Mouse (Mus musculus): ENCODE results near the gene Pacs1. TPM values are rescaled to one million over a fixed set of nuclear protein-coding genes. Genes with fewer than 3 reads are reported as not detected.
"Not testable (repeated sequence)": the region's sequence is repeated elsewhere in the genome, so short reads cannot be mapped to it uniquely, and the experiment has no call there.

Gene Pacs1
- polyA plus RNA-seq, 1 experiment from 2014 or later: 23.8 TPM

- peaks cover 28% of the 10 kb centered on the region for H3K36me3 ChIP-seq (ENCODE audit: insufficient read depth, low read length)
- H3K4me1 ChIP-seq (ENCODE audit: insufficient read depth, low read length): peaks cover 39% of the 10 kb centered on the region
- no peak overlapping the region for H3K9ac ChIP-seq (replicated peaks; ENCODE audit: low read length)
- H3K4me2 ChIP-seq (replicated peaks; ENCODE audit: low read depth, low read length): no peak overlapping the region
- no peak overlapping the region for H3K4me3 ChIP-seq (ENCODE audit: low read length)
- H3K9me3 ChIP-seq (ENCODE audit: low read length): no peaks in the 10 kb centered on the region
- H3K27me3 ChIP-seq (ENCODE audit: insufficient read depth, low read length): no peaks in the 10 kb centered on the region
- 38% methylated on average over 11 of the region's 11 CpGs for WGBS
- no peak overlapping the region for H3K27ac ChIP-seq (ENCODE audit: low read length)
- ATAC-seq (ENCODE audit: low FRiP score, low TSS enrichment): peak; percentile 17; the same call in 1 of the 2 replicates
Observed at GRCm38 (mm10) chr19:5094746-5095417, 178.0 kb downstream of the Pacs1 start.

GRCm38 (mm10) chr19:5094243-5094632 is 178.7 kb downstream of the Pacs1 start:
- Histone ChIP-seq H3K4me1 (ENCODE audit: insufficient read depth, low read length) (peaks cover 42% of the 10 kb centered on the region), H3K9ac (replicated peaks; ENCODE audit: low read length) (0 out of 2 replicates have a peak overlapping the region, but pooled peaks have one; percentile 32), H3K4me3 (ENCODE audit: low read length) (no peak overlapping the region), H3K4me2 (replicated peaks; ENCODE audit: low read depth, low read length) (no peak overlapping the region), H3K36me3 (ENCODE audit: insufficient read depth, low read length) (peaks cover 27% of the 10 kb centered on the region), H3K27me3 (ENCODE audit: insufficient read depth, low read length) (no peaks in the 10 kb centered on the region), H3K27ac (ENCODE audit: low read length) (no peak overlapping the region), H3K9me3 (ENCODE audit: low read length) (no peaks in the 10 kb centered on the region)
- ATAC-seq (ENCODE audit: low FRiP score, low TSS enrichment): peak; percentile 27
- under 1% methylated on average over 21 of the region's 21 CpGs for WGBS

- 67% methylated on average over 12 of the region's 12 CpGs for WGBS
- H3K27ac ChIP-seq (ENCODE audit: low read length): no peak overlapping the region
- ATAC-seq (ENCODE audit: low FRiP score, low TSS enrichment): no peak
- peaks cover 42% of the 10 kb centered on the region for H3K4me1 ChIP-seq (ENCODE audit: insufficient read depth, low read length)
- H3K9me3 ChIP-seq (ENCODE audit: low read length): no peaks in the 10 kb centered on the region
- H3K4me3 ChIP-seq (ENCODE audit: low read length): no peak overlapping the region
- H3K9ac ChIP-seq (replicated peaks; ENCODE audit: low read length): 0 out of 2 replicates have a peak overlapping the region, but pooled peaks have one; percentile 32
- no peaks in the 10 kb centered on the region for H3K27me3 ChIP-seq (ENCODE audit: insufficient read depth, low read length)
- H3K36me3 ChIP-seq (ENCODE audit: insufficient read depth, low read length): peaks cover 27% of the 10 kb centered on the region
- H3K4me2 ChIP-seq (replicated peaks; ENCODE audit: low read depth, low read length): no peak overlapping the region
Observed at GRCm38 (mm10) chr19:5093481-5094242, 179.3 kb downstream of the Pacs1 start.

GRCm38 (mm10) chr19:5092083-5092482 is 180.8 kb downstream of the Pacs1 start:
- Histone ChIP-seq H3K27ac (ENCODE audit: low read length) (no peak overlapping the region), H3K9me3 (ENCODE audit: low read length) (no peaks in the 10 kb centered on the region), H3K4me3 (ENCODE audit: low read length) (no peak overlapping the region), H3K36me3 (ENCODE audit: insufficient read depth, low read length) (peaks cover 27% of the 10 kb centered on the region), H3K27me3 (ENCODE audit: insufficient read depth, low read length) (no peaks in the 10 kb centered on the region), H3K4me1 (ENCODE audit: insufficient read depth, low read length) (peaks cover 35% of the 10 kb centered on the region), H3K9ac (replicated peaks; ENCODE audit: low read length) (no peak overlapping the region), H3K4me2 (replicated peaks; ENCODE audit: low read depth, low read length) (no peak overlapping the region)
- ATAC-seq (ENCODE audit: low FRiP score, low TSS enrichment): no peak
- 84% methylated on average over 10 of the region's 10 CpGs for WGBS

GRCm38 (mm10) chr19:5089324-5089723 is 183.6 kb downstream of the Pacs1 start:
- Histone ChIP-seq H3K9me3 (ENCODE audit: low read length) (no peaks in the 10 kb centered on the region), H3K27me3 (ENCODE audit: insufficient read depth, low read length) (peaks cover 23% of the 10 kb centered on the region), H3K27ac (ENCODE audit: low read length) (no peak overlapping the region), H3K36me3 (ENCODE audit: insufficient read depth, low read length) (peaks cover 27% of the 10 kb centered on the region), H3K4me1 (ENCODE audit: insufficient read depth, low read length) (peaks cover 28% of the 10 kb centered on the region), H3K9ac (replicated peaks; ENCODE audit: low read length) (peak overlapping the region; percentile 81; the same call in 1 of the 2 replicates), H3K4me2 (replicated peaks; ENCODE audit: low read depth, low read length) (peak overlapping the region; percentile 83), H3K4me3 (ENCODE audit: low read length) (peak overlapping the region; percentile 81)
- 90% methylated on average over 4 of the region's 4 CpGs for WGBS
- ATAC-seq (ENCODE audit: low FRiP score, low TSS enrichment): no peak

- H3K4me2 ChIP-seq (replicated peaks; ENCODE audit: low read depth, low read length): peak within 1 kb of the TSS; percentile 83
- peaks cover 27% of the 10 kb centered on the region for H3K36me3 ChIP-seq (ENCODE audit: insufficient read depth, low read length)
- under 1% methylated on average over 58 of the region's 58 CpGs for WGBS
- H3K4me3 ChIP-seq (ENCODE audit: low read length): peak within 1 kb of the TSS; percentile 81
- H3K27ac ChIP-seq (ENCODE audit: low read length): peak within 1 kb of the TSS; percentile 82
- peaks cover 35% of the 10 kb centered on the region for H3K27me3 ChIP-seq (ENCODE audit: insufficient read depth, low read length)
- H3K9ac ChIP-seq (replicated peaks; ENCODE audit: low read length): peak within 1 kb of the TSS; percentile 81
- ATAC-seq (ENCODE audit: low FRiP score, low TSS enrichment): peak; percentile 97
- no peaks in the 10 kb centered on the region for H3K9me3 ChIP-seq (ENCODE audit: low read length)
- H3K4me1 ChIP-seq (ENCODE audit: insufficient read depth, low read length): peaks cover 23% of the 10 kb centered on the region
Observed at GRCm38 (mm10) chr19:5087884-5088728, 184.8 kb downstream of the Pacs1 start, which contains the start of gene Yif1a. Gene Yif1a (plus strand): TSS chr19:5088538.

- Histone ChIP-seq H3K36me3 (ENCODE audit: insufficient read depth, low read length) (peaks cover 17% of the 10 kb centered on the region), H3K4me1 (ENCODE audit: insufficient read depth, low read length) (peaks cover 23% of the 10 kb centered on the region), H3K27me3 (ENCODE audit: insufficient read depth, low read length) (peaks cover 51% of the 10 kb centered on the region)
- H3K27ac ChIP-seq (ENCODE audit: low read length); ATAC-seq (ENCODE audit: low FRiP score, low TSS enrichment); H3K4me3 ChIP-seq (ENCODE audit: low read length); H3K4me2 ChIP-seq (replicated peaks; ENCODE audit: low read depth, low read length); H3K9me3 ChIP-seq (ENCODE audit: low read length); H3K9ac ChIP-seq (replicated peaks; ENCODE audit: low read length): not testable (repeated sequence)
- 55% methylated on average over 4 of the region's 4 CpGs for WGBS
Observed at GRCm38 (mm10) chr19:5086533-5086932, 186.4 kb downstream of the Pacs1 start.

GRCm38 (mm10) chr19:5085145-5085863 is 187.6 kb downstream of the Pacs1 start, which contains the start of gene Tmem151a:
Gene Tmem151a (minus strand): TSS chr19:5085531.
- H3K9me3 ChIP-seq (ENCODE audit: low read length): no peaks in the 10 kb centered on the region
- H3K9ac ChIP-seq (replicated peaks; ENCODE audit: low read length): peak within 1 kb of the TSS; percentile 53; the same call in 1 of the 2 replicates
- H3K36me3 ChIP-seq (ENCODE audit: insufficient read depth, low read length): peaks cover 9% of the 10 kb centered on the region
- peak within 1 kb of the TSS; percentile 75 for H3K4me2 ChIP-seq (replicated peaks; ENCODE audit: low read depth, low read length)
- peak within 1 kb of the TSS; percentile 52 for H3K4me3 ChIP-seq (ENCODE audit: low read length)
- ATAC-seq (ENCODE audit: low FRiP score, low TSS enrichment): no peak
- no peak within 1 kb of the TSS for H3K27ac ChIP-seq (ENCODE audit: low read length)
- WGBS: under 1% methylated on average over 57 of the region's 69 CpGs
- peaks cover 23% of the 10 kb centered on the region for H3K4me1 ChIP-seq (ENCODE audit: insufficient read depth, low read length)
- H3K27me3 ChIP-seq (ENCODE audit: insufficient read depth, low read length): peaks cover 63% of the 10 kb centered on the region

- peaks cover 23% of the 10 kb centered on the region for H3K4me1 ChIP-seq (ENCODE audit: insufficient read depth, low read length)
- no peak for ATAC-seq (ENCODE audit: low FRiP score, low TSS enrichment)
- H3K27ac ChIP-seq (ENCODE audit: low read length): no peak overlapping the region
- no peaks in the 10 kb centered on the region for H3K9me3 ChIP-seq (ENCODE audit: low read length)
- peak overlapping the region; percentile 52 for H3K4me3 ChIP-seq (ENCODE audit: low read length)
- peaks cover 67% of the 10 kb centered on the region for H3K27me3 ChIP-seq (ENCODE audit: insufficient read depth, low read length)
- no peak overlapping the region for H3K9ac ChIP-seq (replicated peaks; ENCODE audit: low read length)
- 6% methylated on average over 15 of the region's 15 CpGs for WGBS
- H3K4me2 ChIP-seq (replicated peaks; ENCODE audit: low read depth, low read length): peak overlapping the region; percentile 75
- peaks cover 4% of the 10 kb centered on the region for H3K36me3 ChIP-seq (ENCODE audit: insufficient read depth, low read length)
Observed at GRCm38 (mm10) chr19:5084834-5085144, 188.1 kb downstream of the Pacs1 start.

Data from kidney, embryonic 16.5 days (tissue).